Mouse (Mus musculus): Measurements from ENCODE around the gene Colgalt1. TPM values are rescaled to one million over a fixed set of nuclear protein-coding genes. Genes with fewer than 3 reads are reported as not detected.

Gene Colgalt1
- polyA plus RNA-seq, 1 experiment, result 172 TPM

DNA sequence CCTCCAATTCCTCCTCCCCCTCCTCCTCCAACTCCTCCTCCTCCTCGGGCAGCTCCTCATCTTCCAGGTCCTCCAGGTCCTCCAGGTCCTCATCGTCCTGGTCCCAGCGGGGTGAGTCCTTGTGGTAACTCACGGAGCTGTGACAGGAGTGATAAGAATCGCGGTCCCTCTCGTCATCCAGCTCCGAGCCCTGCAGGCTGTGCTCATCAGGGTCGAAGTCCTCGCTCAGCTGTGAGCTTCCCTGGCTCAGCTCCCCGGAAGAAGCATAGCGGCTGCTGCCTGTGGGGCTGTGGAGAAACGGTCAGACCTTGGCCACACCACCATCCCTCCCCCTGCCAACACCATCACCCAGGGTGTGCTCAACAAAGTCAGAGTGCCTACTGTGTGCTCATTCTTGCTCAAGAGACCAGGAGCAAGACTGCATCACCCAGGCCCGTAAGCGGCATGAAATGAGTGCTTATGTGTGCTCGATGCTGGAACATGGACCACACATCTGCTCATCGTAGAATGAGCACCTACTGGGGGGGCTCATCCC, 47.8 kb downstream of the Colgalt1 start:
- no peak overlapping the region for H3K4me3 ChIP-seq (replicated peaks; ENCODE audit: extremely low read depth, low read depth, low read length)
- 26% methylated on average over 17 of the region's 17 CpGs for WGBS
- DNase-seq, result no peak
- no peaks in the 10 kb centered on the region for H3K4me1 ChIP-seq (ENCODE audit: control insufficient read depth, insufficient read depth, low read length)
- TF ChIP-seq POLR2A (IDR thresholded peaks at IDR 0.05; ENCODE audit: borderline replicate concordance, extremely low read depth, low read depth, low read length) (no peak), CTCF (IDR thresholded peaks at IDR 0.05; ENCODE audit: insufficient read depth, low read length) (no peak)

DNA sequence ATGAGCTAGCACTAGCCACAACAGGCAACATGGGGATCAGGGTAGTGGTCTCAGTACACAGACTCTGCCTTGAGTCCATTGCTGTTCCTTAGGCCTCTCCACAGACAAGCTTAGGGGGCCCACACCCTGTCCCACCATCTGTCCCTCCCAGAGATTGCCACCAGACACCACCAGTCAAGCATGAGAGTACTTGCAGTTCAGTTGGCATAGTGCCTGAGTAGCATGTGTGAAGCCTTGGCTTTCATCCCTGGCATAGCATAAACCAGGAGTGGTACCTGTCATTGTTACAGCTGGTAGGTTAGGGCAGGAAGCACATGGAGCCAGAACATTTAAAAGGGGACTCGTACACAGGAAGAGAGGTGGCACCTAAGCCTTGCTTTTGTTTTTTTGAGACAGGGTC, 49.0 kb downstream of the Colgalt1 start:
- WGBS, result 55% methylated on average over 1 of the region's 1 CpGs
- no peaks in the 10 kb centered on the region for H3K4me1 ChIP-seq (ENCODE audit: control insufficient read depth, insufficient read depth, low read length)
- no peak for TF ChIP-seq CTCF (IDR thresholded peaks at IDR 0.05; ENCODE audit: insufficient read depth, low read length)
- no peak for TF ChIP-seq POLR2A (IDR thresholded peaks at IDR 0.05; ENCODE audit: borderline replicate concordance, extremely low read depth, low read depth, low read length)
- no peak for DNase-seq
- no peak overlapping the region for H3K4me3 ChIP-seq (replicated peaks; ENCODE audit: extremely low read depth, low read depth, low read length)

DNA sequence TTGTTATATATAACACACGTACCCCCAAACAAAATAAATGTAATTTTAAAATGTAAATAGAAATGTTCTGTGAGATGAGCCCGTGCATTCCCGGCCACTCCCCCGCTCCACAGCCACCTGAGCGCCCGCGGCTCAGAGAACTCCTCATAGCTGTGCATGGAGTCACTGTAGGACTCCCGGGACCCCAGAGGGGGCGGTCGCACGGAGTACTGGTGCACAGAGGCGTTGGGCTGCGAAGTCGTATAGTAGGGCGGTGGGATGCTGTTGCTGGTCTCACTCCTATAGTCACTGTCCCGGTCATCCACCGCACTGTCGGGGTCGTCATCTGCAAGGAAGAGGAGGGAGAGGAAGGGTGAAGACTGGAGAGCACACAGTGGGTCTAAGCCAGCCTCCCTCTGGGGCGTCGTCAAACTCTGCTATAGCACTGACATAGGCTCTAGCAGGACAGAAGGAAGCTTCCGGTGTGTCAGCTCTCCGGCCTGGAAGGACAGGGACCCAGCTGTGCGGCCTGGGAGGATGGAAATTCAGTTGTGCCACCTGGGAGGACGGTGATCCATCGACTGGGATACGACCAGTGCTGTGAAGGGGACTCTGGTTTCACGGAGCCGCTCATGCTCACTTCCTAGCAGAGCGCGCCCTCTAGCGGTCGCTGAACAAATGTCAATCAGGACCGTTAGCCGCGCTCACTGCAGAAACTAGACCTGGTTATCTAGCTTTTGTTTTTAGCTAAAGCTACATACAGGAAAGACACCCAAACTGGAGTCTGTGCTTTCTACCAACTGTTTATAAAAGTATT, 49.7 kb downstream of the Colgalt1 start:
- WGBS, result 11% methylated on average over 36 of the region's 36 CpGs
- DNase-seq, result peak; percentile 82
- no peaks in the 10 kb centered on the region for H3K4me1 ChIP-seq (ENCODE audit: control insufficient read depth, insufficient read depth, low read length)

DNA sequence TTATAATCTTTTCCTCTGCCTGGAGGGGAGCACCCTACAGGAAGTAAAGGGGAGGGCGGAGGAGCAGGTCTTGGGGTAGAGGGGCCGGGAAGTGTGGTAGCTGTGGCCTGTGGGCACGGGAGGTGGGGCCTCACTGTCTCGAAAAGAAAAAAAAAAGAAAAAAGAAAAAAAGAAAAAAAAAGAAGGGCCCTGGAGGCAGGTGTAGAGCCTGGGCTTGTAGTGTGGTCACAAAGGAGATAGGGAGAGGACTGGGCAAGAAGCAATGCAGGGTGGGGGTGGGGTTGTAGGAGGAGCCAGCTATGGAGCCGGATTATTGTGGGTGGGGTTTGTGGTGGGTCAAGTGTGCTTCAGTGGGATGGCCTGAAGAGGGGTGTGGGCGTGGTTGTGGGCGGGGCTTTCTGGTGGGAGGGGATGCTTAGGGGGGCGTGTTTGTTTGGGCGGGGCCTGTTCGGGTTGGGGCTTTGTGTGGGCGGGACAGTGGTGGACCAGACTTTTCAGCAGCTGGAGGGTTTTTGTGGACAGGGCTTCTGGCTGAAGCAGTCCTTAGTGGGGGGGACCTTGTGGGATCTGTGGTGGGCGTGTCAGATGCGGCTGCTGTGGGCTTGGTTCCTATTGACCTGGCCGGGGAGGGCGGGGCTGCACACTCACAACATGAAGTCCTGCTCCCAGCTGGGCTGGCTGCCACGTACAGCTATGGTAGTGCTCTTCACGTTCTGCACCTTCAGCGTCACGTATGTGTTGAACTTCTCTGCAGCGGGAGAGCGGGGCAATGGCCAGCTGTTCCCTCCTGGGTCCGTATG, 54.7 kb downstream of the Colgalt1 start:
- Histone ChIP-seq H3K4me1 (ENCODE audit: control insufficient read depth, insufficient read depth, low read length) (no peaks in the 10 kb centered on the region), H3K4me3 (replicated peaks; ENCODE audit: extremely low read depth, low read depth, low read length) (no peak overlapping the region)
- WGBS, result 6% methylated on average over 22 of the region's 22 CpGs
- DNase-seq, result peak; percentile 44
- TF ChIP-seq CTCF (IDR thresholded peaks at IDR 0.05; ENCODE audit: insufficient read depth, low read length) (no peak), POLR2A (IDR thresholded peaks at IDR 0.05; ENCODE audit: borderline replicate concordance, extremely low read depth, low read depth, low read length) (no peak)

More for the DNA sequence above, 49.7 kb downstream of the Colgalt1 start:
- no peak overlapping the region for H3K4me3 ChIP-seq (replicated peaks; ENCODE audit: extremely low read depth, low read depth, low read length)
- no peak for TF ChIP-seq POLR2A (IDR thresholded peaks at IDR 0.05; ENCODE audit: borderline replicate concordance, extremely low read depth, low read depth, low read length)
- TF ChIP-seq CTCF (IDR thresholded peaks at IDR 0.05; ENCODE audit: insufficient read depth, low read length), result peak; percentile 94

DNA sequence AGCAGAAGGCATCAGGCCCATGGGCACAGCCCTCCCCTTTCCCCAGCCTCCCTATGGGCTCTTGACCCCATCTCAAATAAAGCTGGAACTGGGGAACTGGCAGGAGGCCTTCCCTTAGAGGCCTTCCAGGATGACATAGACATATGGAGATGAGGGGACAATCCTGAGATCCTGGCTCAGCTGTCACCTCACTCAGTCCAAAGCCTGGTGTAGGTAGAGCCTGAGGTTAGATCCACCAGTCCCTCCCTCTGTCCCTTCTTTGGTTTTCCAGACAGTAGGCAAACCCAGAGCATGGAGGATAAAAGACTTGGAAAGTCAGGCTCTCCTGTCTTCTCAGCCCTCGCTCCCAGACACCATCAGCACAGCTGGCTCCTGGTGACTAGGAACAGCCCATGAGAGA, 56.1 kb downstream of the Colgalt1 start:
- TF ChIP-seq CTCF (IDR thresholded peaks at IDR 0.05; ENCODE audit: insufficient read depth, low read length) (no peak), POLR2A (IDR thresholded peaks at IDR 0.05; ENCODE audit: borderline replicate concordance, extremely low read depth, low read depth, low read length) (no peak)
- WGBS, result 71% methylated on average over 1 of the region's 1 CpGs
- peaks cover 3% of the 10 kb centered on the region; the same call in 1 of the 2 replicates for H3K4me1 ChIP-seq (ENCODE audit: control insufficient read depth, insufficient read depth, low read length)
- no peak for DNase-seq
- no peak overlapping the region for H3K4me3 ChIP-seq (replicated peaks; ENCODE audit: extremely low read depth, low read depth, low read length)

DNA sequence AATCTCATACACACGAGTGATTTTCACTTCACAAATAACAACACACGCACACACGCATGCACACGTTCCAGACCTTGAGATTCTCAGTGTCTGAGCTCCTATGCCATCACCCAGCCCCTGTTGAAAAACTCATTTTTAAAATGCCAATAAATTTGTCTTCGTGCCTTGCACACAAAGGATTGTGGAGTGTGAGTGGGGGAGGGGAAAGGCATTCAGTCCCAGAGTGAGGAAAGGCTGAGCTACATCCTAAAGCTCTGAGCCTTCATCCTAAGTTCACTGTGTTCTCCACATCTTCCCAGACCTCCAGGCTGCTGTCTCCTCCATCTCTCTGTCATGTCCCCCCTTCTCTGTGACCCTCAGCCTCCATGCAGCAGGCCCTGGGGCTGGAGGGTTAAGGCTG, 56.5 kb downstream of the Colgalt1 start:
- Histone ChIP-seq H3K4me1 (ENCODE audit: control insufficient read depth, insufficient read depth, low read length) (peaks cover 3% of the 10 kb centered on the region; the same call in 1 of the 2 replicates), H3K4me3 (replicated peaks; ENCODE audit: extremely low read depth, low read depth, low read length) (no peak overlapping the region)
- DNase-seq, result no peak
- TF ChIP-seq POLR2A (IDR thresholded peaks at IDR 0.05; ENCODE audit: borderline replicate concordance, extremely low read depth, low read depth, low read length), result no peak
- no peak for TF ChIP-seq CTCF (IDR thresholded peaks at IDR 0.05; ENCODE audit: insufficient read depth, low read length)
- WGBS, result 60% methylated on average over 5 of the region's 5 CpGs

DNA sequence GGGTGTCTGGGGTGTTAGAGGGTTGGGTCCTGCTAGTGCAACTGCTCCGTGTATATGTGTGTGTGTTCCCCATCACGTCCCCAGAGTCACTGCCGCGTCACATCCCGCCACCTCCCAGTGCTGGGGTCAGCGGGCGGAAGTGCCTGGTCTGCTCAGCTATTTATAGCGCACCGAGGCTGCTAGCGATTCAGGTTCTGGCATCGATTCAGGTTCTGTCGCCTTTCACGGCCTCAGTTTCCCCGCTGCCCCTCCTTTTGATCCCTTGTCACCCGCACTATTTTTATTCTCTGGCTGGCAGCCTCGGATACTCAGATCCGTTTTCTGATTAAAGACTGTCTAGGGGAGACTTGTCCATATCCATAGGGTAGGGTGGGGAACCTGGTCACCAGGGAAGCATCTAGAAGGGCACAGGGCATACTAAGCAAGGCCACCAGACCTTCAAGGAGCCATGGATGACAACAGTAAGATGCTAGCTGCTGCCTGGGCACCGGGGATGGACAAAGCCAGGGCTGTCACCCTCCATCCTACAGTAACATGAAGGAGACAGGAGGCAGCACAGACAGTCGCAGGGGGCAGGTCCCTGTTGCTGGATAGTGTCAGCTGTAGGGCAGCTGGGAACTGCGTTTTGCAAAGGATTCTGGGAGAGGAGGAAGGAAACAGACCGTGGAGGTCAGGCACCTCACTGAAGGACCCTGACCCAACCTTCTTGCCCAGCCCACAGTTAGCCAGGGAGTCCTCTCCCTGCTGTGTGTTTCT, 57.6 kb downstream of the Colgalt1 start:
- no peak for DNase-seq
- WGBS, result under 1% methylated on average over 21 of the region's 21 CpGs
- H3K4me3 ChIP-seq (replicated peaks; ENCODE audit: extremely low read depth, low read depth, low read length), result no peak overlapping the region
- TF ChIP-seq POLR2A (IDR thresholded peaks at IDR 0.05; ENCODE audit: borderline replicate concordance, extremely low read depth, low read depth, low read length), result no peak
- no peak for TF ChIP-seq CTCF (IDR thresholded peaks at IDR 0.05; ENCODE audit: insufficient read depth, low read length)
- peaks cover 3% of the 10 kb centered on the region; the same call in 1 of the 2 replicates for H3K4me1 ChIP-seq (ENCODE audit: control insufficient read depth, insufficient read depth, low read length)

DNA sequence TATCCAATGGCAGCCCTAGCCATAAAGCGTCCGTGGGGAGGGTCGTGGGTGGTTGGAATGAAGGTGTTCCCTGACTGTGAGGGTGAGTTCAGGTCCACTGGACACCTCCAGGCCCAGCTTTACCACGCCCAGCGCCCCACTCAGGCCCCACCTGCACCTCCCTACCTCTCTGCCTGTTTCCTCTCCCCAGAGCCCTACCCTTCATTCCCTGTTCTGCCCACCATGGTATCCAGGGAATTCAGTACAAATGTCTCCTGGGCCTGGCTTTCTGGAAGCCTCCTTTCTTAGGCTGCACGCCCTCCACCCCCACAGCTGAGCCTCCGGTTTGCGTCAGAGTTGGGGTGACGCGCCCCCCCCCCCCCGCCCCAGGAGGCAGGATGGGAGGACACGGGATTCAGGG, 59.4 kb downstream of the Colgalt1 start:
- Histone ChIP-seq H3K4me3 (replicated peaks; ENCODE audit: extremely low read depth, low read depth, low read length) (no peak overlapping the region), H3K4me1 (ENCODE audit: control insufficient read depth, insufficient read depth, low read length) (peaks cover 3% of the 10 kb centered on the region; the same call in 1 of the 2 replicates)
- no peak for DNase-seq
- TF ChIP-seq CTCF (IDR thresholded peaks at IDR 0.05; ENCODE audit: insufficient read depth, low read length) (no peak), POLR2A (IDR thresholded peaks at IDR 0.05; ENCODE audit: borderline replicate concordance, extremely low read depth, low read depth, low read length) (no peak)
- WGBS, result 21% methylated on average over 12 of the region's 12 CpGs
